Mouse (Mus musculus) liver, embryonic 14.5 days (tissue): ENCODE data around the gene Dxo. TPM values are rescaled to one million over a fixed set of nuclear protein-coding genes. Genes with fewer than 3 reads are reported as not detected.
"Not testable (repeated sequence)": the region's sequence is repeated elsewhere in the genome, so short reads cannot be mapped to it uniquely, and the experiment has no call there.

ENCODE experiments used
- ATAC-seq: fragments of 200-750 bp; cut with Nextera tagmentation; 2 replicates; pipeline ENCODE4 v1.8.0; 2017; ENCODE audit warnings: moderate number of reproducible peaks, mild to moderate bottlenecking, moderate library complexity; ENCODE audit not compliant: insufficient read depth
- DNase-seq, 3 experiments: peaks; one replicate each; pipeline ENCODE4 v3.0.0-alpha.2; 2012 to 2013; ENCODE audit warnings: low read depth in 3 of 3, low spot score in 3 of 3
- H3K27ac ChIP-seq: fragments of 300-500 bp; sonication (generic); 2 replicates; pipeline ENCODE4 v1.5.1; 2014; ENCODE audit warnings: moderate library complexity, mild to moderate bottlenecking, control low read depth, inconsistent platforms
- H3K27me3 ChIP-seq: fragments of 300-500 bp; sonication (generic); 2 replicates; pipeline ENCODE4 v1.6.1; 2014; ENCODE audit warnings: mild to moderate bottlenecking, low read length, moderate library complexity; ENCODE audit not compliant: control insufficient read depth, insufficient read depth
- H3K36me3 ChIP-seq: fragments of 300-500 bp; sonication (generic); replicated peaks from 2 replicates; pipeline ENCODE4 v1.6.1; 2014; ENCODE audit warnings: low read depth; ENCODE audit not compliant: control insufficient read depth, insufficient read depth
- H3K4me1 ChIP-seq, 2 experiments: fragments of 200-500 bp in 1 of 2; fragments of 300-500 bp in 1 of 2; sonication (generic) in 1 of 2; replicated peaks; 2 replicates each; pipeline ENCODE4 v1.6.1; 2012 to 2014; ENCODE audit warnings: antibody characterized with exemption in 1 of 2, inconsistent platforms in 1 of 2, low read length in 1 of 2; ENCODE audit not compliant: control insufficient read depth in 2 of 2, insufficient read depth in 2 of 2
- H3K4me2 ChIP-seq: fragments of 300-500 bp; sonication (generic); 2 replicates; pipeline ENCODE4 v1.6.1; 2014; ENCODE audit warnings: low read depth, mild to moderate bottlenecking, control low read depth, moderate library complexity
- H3K4me3 ChIP-seq, 2 experiments: fragments of 200-500 bp in 1 of 2; fragments of 300-500 bp in 1 of 2; sonication (generic) in 1 of 2; 2 replicates each; pipeline ENCODE4 v1.5.1; 2012 to 2014; ENCODE audit warnings: low read depth in 2 of 2, low read length in 2 of 2, mild to moderate bottlenecking in 2 of 2, control low read depth in 1 of 2, inconsistent platforms in 1 of 2, moderate library complexity in 1 of 2; ENCODE audit not compliant: insufficient read depth in 1 of 2
- H3K9ac ChIP-seq: fragments of 300-500 bp; sonication (generic); replicated peaks from 2 replicates; pipeline ENCODE4 v1.6.1; 2014; ENCODE audit warnings: mild to moderate bottlenecking, control low read depth, moderate library complexity
- H3K9me3 ChIP-seq: fragments of 300-500 bp; sonication (generic); 2 replicates; pipeline ENCODE4 v1.6.1; 2016; ENCODE audit warnings: low read length, mixed read lengths; ENCODE audit not compliant: control insufficient read depth
- CTCF ChIP-seq: IDR thresholded peaks from 2 replicates; pipeline ENCODE4 v1.5.1; 2016; ENCODE audit warnings: antibody characterized with exemption, low read depth, control low read depth
- EP300 ChIP-seq: IDR thresholded peaks from 2 replicates; pipeline ENCODE4 v1.6.1; 2016; ENCODE audit warnings: antibody characterized with exemption, low read depth
- WGBS: fragments of 180-500 bp; shearing (Covaris S2); extraction: QIAGEN DNeasy Blood & Tissue Kit; methylation state at CpG from one replicate; pipeline ENCODE4 v1.1.7; 2014; ENCODE audit not compliant: insufficient replicate concordance; 5-methylcytosine and 5-hydroxymethylcytosine counted together
- polyA plus RNA-seq, 2 experiments: library from polyadenylated mRNA; depleted of rRNA in 1 of 2; stranded (reverse) in 1 of 2; unstranded in 1 of 2; fragments of >200 nt; fragmentation: Nextera tagmentation in 1 of 2; extraction: Ambion mirVana in 1 of 2; gene quantifications; 2 replicates each; pipeline versions ENCODE4 v1.2.1 to v1.2.3; 2012 to 2014

Gene Dxo
- polyA plus RNA-seq, 2 experiments, result 24.0 to 27.7 TPM

- no peaks in the 10 kb centered on the region for H3K4me1 ChIP-seq
- H3K9me3 ChIP-seq, result no peaks in the 10 kb centered on the region
- TF ChIP-seq CTCF (no peak), EP300 (no peak)
- no peak overlapping the region for H3K4me2 ChIP-seq
- DNase-seq, result no peak
- H3K27ac ChIP-seq, result no peak overlapping the region
- WGBS, result 72% methylated on average over 14 of the region's 17 CpGs
- ATAC-seq, result no peak
- H3K36me3 ChIP-seq, result no peaks in the 10 kb centered on the region
- no peak overlapping the region for H3K9ac ChIP-seq
- H3K27me3 ChIP-seq, result no peaks in the 10 kb centered on the region
- no peak overlapping the region for H3K4me3 ChIP-seq
Measured at GRCm38 (mm10) chr17:34798866-34799530, 37.8 kb upstream of the Dxo start.

- no peaks in the 10 kb centered on the region for H3K27me3 ChIP-seq
- H3K9ac ChIP-seq, result no peak overlapping the region
- H3K27ac ChIP-seq, result no peak overlapping the region
- H3K4me2 ChIP-seq, result no peak overlapping the region
- no peaks in the 10 kb centered on the region for H3K9me3 ChIP-seq
- ATAC-seq, result no peak
- DNase-seq, result no peak
- no peak for TF ChIP-seq EP300
- TF ChIP-seq CTCF, result no peak
- no peaks in the 10 kb centered on the region for H3K36me3 ChIP-seq
- H3K4me3 ChIP-seq, result no peak overlapping the region
- WGBS, result 76% methylated on average over 4 of the region's 4 CpGs
- H3K4me1 ChIP-seq, result no peaks in the 10 kb centered on the region
Measured at GRCm38 (mm10) chr17:34799531-34799925, 37.3 kb upstream of the Dxo start.

DNA sequence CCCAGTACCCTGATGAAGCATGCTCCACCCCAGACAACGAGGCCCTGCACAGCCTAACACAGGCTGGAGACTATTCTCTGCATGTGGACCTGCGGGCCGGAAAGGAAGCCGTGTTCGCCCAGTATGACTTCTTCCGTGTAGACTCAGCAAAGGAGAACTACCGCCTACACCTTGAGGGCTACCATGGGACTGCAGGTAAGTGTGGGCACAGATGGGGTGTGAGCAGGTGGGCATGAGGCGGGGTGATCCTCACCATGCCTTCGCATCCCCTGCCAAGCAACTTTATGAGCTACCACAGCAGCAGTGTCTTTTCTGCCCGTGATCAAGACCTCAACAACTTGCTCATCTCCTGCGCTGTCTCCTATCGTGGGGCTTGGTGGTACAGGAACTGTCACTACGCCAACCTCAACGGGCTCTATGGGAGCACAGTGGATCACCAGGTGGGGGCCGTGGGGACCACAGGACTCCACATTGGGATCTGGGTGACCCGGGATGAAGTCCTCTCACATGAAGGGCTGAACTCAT lies 36.0 kb upstream of the Dxo start:
- DNase-seq, H3K27me3 ChIP-seq, ATAC-seq, H3K4me1 ChIP-seq, H3K9me3 ChIP-seq, H3K9ac ChIP-seq, H3K27ac ChIP-seq, H3K4me2 ChIP-seq, H3K36me3 ChIP-seq, H3K4me3 ChIP-seq: not testable (repeated sequence)
- WGBS, result 77% methylated on average over 16 of the region's 16 CpGs

- 73% methylated on average over 9 of the region's 9 CpGs for WGBS
Measured at GRCm38 (mm10) chr17:34802756-34803155, 34.1 kb upstream of the Dxo start.

GRCm38 (mm10) chr17:34803367-34803766 lies 33.5 kb upstream of the Dxo start:
- H3K4me2 ChIP-seq, H3K27ac ChIP-seq, ATAC-seq, H3K27me3 ChIP-seq, H3K4me1 ChIP-seq, H3K9me3 ChIP-seq, H3K36me3 ChIP-seq, H3K4me3 ChIP-seq, DNase-seq, H3K9ac ChIP-seq: not testable (repeated sequence)
- WGBS, result 69% methylated on average over 6 of the region's 6 CpGs

More at GRCm38 (mm10) chr17:34802756-34803155, 34.1 kb upstream of the Dxo start:
- not testable (repeated sequence) for H3K4me1 ChIP-seq, H3K9me3 ChIP-seq, H3K36me3 ChIP-seq, H3K9ac ChIP-seq, H3K4me3 ChIP-seq, ATAC-seq, H3K4me2 ChIP-seq, H3K27ac ChIP-seq, DNase-seq, H3K27me3 ChIP-seq

DNA sequence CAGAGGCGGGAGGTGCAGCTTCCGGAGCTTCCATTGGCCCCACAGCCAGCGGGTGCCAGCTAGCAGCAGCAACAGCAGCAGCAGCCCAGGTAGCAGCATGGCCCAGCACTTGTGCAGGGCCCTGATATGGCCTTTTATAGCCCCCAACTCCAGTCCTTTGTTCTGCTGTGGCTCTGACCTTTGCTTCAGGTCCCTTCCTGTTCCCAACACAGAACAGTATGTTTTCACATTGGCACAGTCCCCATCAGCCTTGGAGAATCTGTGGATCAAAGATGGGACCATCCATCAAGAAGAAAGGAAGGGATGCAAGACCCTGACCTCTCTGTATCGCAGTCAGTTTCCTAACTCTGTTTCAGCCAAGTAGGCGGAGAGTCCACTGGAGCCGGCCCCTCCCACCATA lies 32.5 kb upstream of the Dxo start, which contains the start of gene Cyp21a1:
Cyp21a1 (minus strand) TSS at position 261 of the 400 bp plus-strand sequence.
- H3K4me2 ChIP-seq, H3K4me3 ChIP-seq, H3K36me3 ChIP-seq, H3K9me3 ChIP-seq, H3K4me1 ChIP-seq, ATAC-seq, H3K9ac ChIP-seq, H3K27me3 ChIP-seq, DNase-seq, H3K27ac ChIP-seq: not testable (repeated sequence)
- 55% methylated on average over 3 of the region's 6 CpGs for WGBS
